In genomic region chr14:58323164-58323563, GRCm38 (mm10) we compare ENCODE assay signal across 19 mouse cellular contexts.
DNase-seq lines count a peak whose midpoint lies in the region; ATAC-seq and TF ChIP-seq lines count a peak whose summit lies in the region.
"Had no signal": no experiment of that assay in that cellular context is flagged by ENCODE, and none has a peak within 500 bp of the region (broad histone marks: within the 10 kb centered on the region; RNA-seq: fewer than 3 reads in every experiment).

No protein-coding gene starts in this region.

- no peaks in the 10 kb centered on the region for H3K79me2 ChIP-seq in heart, adult 2 months (replicated peaks; ENCODE audit: control insufficient read depth, insufficient read depth, low read length)
- no peaks in the 10 kb centered on the region for H3K79me2 ChIP-seq in liver, adult 2 months (ENCODE audit: control insufficient read depth, insufficient read depth, low read length)
- H3K79me2 ChIP-seq in macrophage (ENCODE audit: inconsistent target) = no peaks in the 10 kb centered on the region

- no peak for ATAC-seq in liver, embryonic 12.5 days
- ATAC-seq: forebrain, embryonic 13.5 days; forebrain, embryonic 15.5 days; forebrain, postnatal 0 days had no signal

- 64% methylated on average over 6 of the region's 6 CpGs for WGBS in heart, adult 2 months
- 88% methylated on average over 6 of the region's 6 CpGs for WGBS in liver, adult 2 months
- 66% methylated on average over 6 of the region's 6 CpGs for WGBS in liver, embryonic 12.5 days (ENCODE audit: insufficient replicate concordance)
- 47% methylated on average over 6 of the region's 6 CpGs for WGBS in macrophage (ENCODE audit: missing documents)

- TF ChIP-seq EP300 in heart, adult 2 months (IDR thresholded peaks at IDR 0.05; ENCODE audit: insufficient read depth, low read depth, low read length) = no peak

- peak; percentile 87 for DNase-seq in heart, adult 11 months
- DNase-seq in heart, adult 2 months = no peak
- peak; percentile 8 for DNase-seq in liver, adult 2 months (ENCODE audit: extremely low read depth, low read depth, low spot score)
- no peak for DNase-seq in adrenal gland, postnatal 36 days
- DNase-seq: adrenal gland, adult 2 months; adrenal gland, postnatal 10 days; adrenal gland, postnatal 25 days; cerebellum, adult 11-12 months; cerebellum, adult 2 months; cerebellum, adult 9-10 months; cerebellum, postnatal 10 days; cerebellum, postnatal 25 days; forebrain, postnatal 0 days had no signal

- no peak overlapping the region for H3K4me3 ChIP-seq in heart, adult 2 months
- no peak overlapping the region for H3K4me3 ChIP-seq in liver, adult 2 months (ENCODE audit: insufficient read depth, low read depth, low read length)
- H3K4me3 ChIP-seq in liver, embryonic 12.5 days = no peak overlapping the region
- no peak overlapping the region for H3K4me3 ChIP-seq in macrophage (ENCODE audit: inconsistent target)
- H3K4me3 ChIP-seq: embryonic facial prominence, embryonic 10.5 days; embryonic facial prominence, embryonic 12.5 days; forebrain, embryonic 13.5 days; forebrain, embryonic 15.5 days had no signal

- no peak for TF ChIP-seq POLR2A in heart, adult 2 months (IDR thresholded peaks at IDR 0.05; ENCODE audit: insufficient read depth, low read depth, low read length)
- TF ChIP-seq POLR2A in liver, adult 2 months (IDR thresholded peaks at IDR 0.05; ENCODE audit: extremely low read depth, insufficient read depth, low read length) = no peak

- no peaks in the 10 kb centered on the region for H3K27me3 ChIP-seq in heart, adult 2 months (ENCODE audit: control insufficient read depth, insufficient read depth, low read length)
- H3K27me3 ChIP-seq in liver, adult 2 months (ENCODE audit: control insufficient read depth, insufficient read depth, low read length) = no peaks in the 10 kb centered on the region
- H3K27me3 ChIP-seq in liver, embryonic 12.5 days (replicated peaks) = no peaks in the 10 kb centered on the region
- H3K27me3 ChIP-seq: embryonic facial prominence, embryonic 12.5 days; forebrain, embryonic 13.5 days; forebrain, embryonic 15.5 days had no signal

- no peak overlapping the region for H3K27ac ChIP-seq in heart, adult 2 months
- no peak overlapping the region for H3K27ac ChIP-seq in liver, adult 2 months (replicated peaks; ENCODE audit: insufficient read depth, low read depth, low read length)
- H3K27ac ChIP-seq in liver, embryonic 12.5 days = no peak overlapping the region
- H3K27ac ChIP-seq in macrophage = peak overlapping the region; percentile 19; the same call in 1 of the 2 replicates
- H3K27ac ChIP-seq: embryonic facial prominence, embryonic 10.5 days; embryonic facial prominence, embryonic 12.5 days; forebrain, embryonic 13.5 days; forebrain, embryonic 15.5 days had no signal

- intact Hi-C loops in heart, adult 2 months (cut with DNase I) = no loop called here

- TF ChIP-seq CTCF in heart, adult 2 months (IDR thresholded peaks at IDR 0.05) = no peak
- no peak for TF ChIP-seq CTCF in liver, adult 2 months (IDR thresholded peaks at IDR 0.05; ENCODE audit: low read depth, low read length)

- no peaks in the 10 kb centered on the region; the same call in 1 of the 2 replicates for H3K4me1 ChIP-seq in heart, adult 2 months (ENCODE audit: control insufficient read depth, insufficient read depth, low read length)
- H3K4me1 ChIP-seq in liver, adult 2 months (ENCODE audit: control insufficient read depth, insufficient read depth, low read length) = no peaks in the 10 kb centered on the region
- H3K4me1 ChIP-seq in liver, embryonic 12.5 days = no peaks in the 10 kb centered on the region
- H3K4me1 ChIP-seq: embryonic facial prominence, embryonic 10.5 days; forebrain, embryonic 13.5 days; forebrain, embryonic 15.5 days had no signal

- no peak overlapping the region for H3K4me2 ChIP-seq in liver, embryonic 12.5 days
- H3K4me2 ChIP-seq: embryonic facial prominence, embryonic 12.5 days; forebrain, embryonic 13.5 days; forebrain, embryonic 15.5 days had no signal

- no peaks in the 10 kb centered on the region; the same call in 1 of the 2 replicates for H3K9me3 ChIP-seq in liver, embryonic 12.5 days (replicated peaks)
- H3K9me3 ChIP-seq: embryonic facial prominence, embryonic 10.5 days; embryonic facial prominence, embryonic 12.5 days; forebrain, embryonic 13.5 days; forebrain, embryonic 15.5 days had no signal

- H3K9ac ChIP-seq in heart, adult 2 months (ENCODE audit: low read depth, low read length) = no peak overlapping the region
- no peak overlapping the region for H3K9ac ChIP-seq in liver, adult 2 months (ENCODE audit: low read depth, low read length)
- H3K9ac ChIP-seq in liver, embryonic 12.5 days = no peak overlapping the region
- H3K9ac ChIP-seq: embryonic facial prominence, embryonic 12.5 days; forebrain, embryonic 13.5 days; forebrain, embryonic 15.5 days; forebrain, postnatal 0 days had no signal

- no peaks in the 10 kb centered on the region for H3K36me3 ChIP-seq in heart, adult 2 months (ENCODE audit: control insufficient read depth, insufficient read depth, low read length)
- no peaks in the 10 kb centered on the region for H3K36me3 ChIP-seq in liver, adult 2 months (ENCODE audit: control insufficient read depth, insufficient read depth, low read length)
- H3K36me3 ChIP-seq in liver, embryonic 12.5 days = no peaks in the 10 kb centered on the region
- no peaks in the 10 kb centered on the region for H3K36me3 ChIP-seq in macrophage (ENCODE audit: inconsistent target)
- H3K36me3 ChIP-seq: embryonic facial prominence, embryonic 10.5 days; embryonic facial prominence, embryonic 12.5 days; forebrain, embryonic 15.5 days had no signal

Comparison
In these comparisons a context has a peak if more than half of its experiments do, and no peak if none do; other contexts are left out.
1. DNase-seq: peak in heart, adult 11 months (single experiment) and liver, adult 2 months (single experiment); none in heart, adult 2 months (0 of 2) and adrenal gland, postnatal 36 days (0 of 2).